Mouse (Mus musculus) kidney, adult 2 months (tissue): Measurements from ENCODE around the gene Dnah1. TPM values are rescaled to one million over a fixed set of nuclear protein-coding genes. Genes with fewer than 3 reads are reported as not detected.

Source experiments
- DNase-seq: peaks from one replicate; pipeline ENCODE4 v3.0.0; 2021
- H3K27ac ChIP-seq: fragments of 200-500 bp; 2 replicates; pipeline ENCODE4 v1.5.1; 2012; ENCODE audit warnings: low read depth, low read length, control low read depth, inconsistent platforms; ENCODE audit not compliant: insufficient read depth
- H3K27me3 ChIP-seq: fragments of 200-500 bp; replicated peaks from 2 replicates; pipeline ENCODE4 v1.6.1; 2012; ENCODE audit warnings: mild to moderate bottlenecking, moderate library complexity, low read length, inconsistent platforms; ENCODE audit not compliant: control insufficient read depth, insufficient read depth
- H3K36me3 ChIP-seq: fragments of 200-500 bp; 2 replicates; pipeline ENCODE4 v1.6.1; 2012; ENCODE audit warnings: mild to moderate bottlenecking, moderate library complexity, low read length, inconsistent platforms; ENCODE audit not compliant: control insufficient read depth, insufficient read depth
- H3K4me1 ChIP-seq: fragments of 200-500 bp; 2 replicates; pipeline ENCODE4 v1.6.1; 2011; ENCODE audit warnings: low read length; ENCODE audit not compliant: control insufficient read depth, insufficient read depth
- H3K4me3 ChIP-seq: fragments of 200-500 bp; 2 replicates; pipeline ENCODE4 v1.5.1; 2011; ENCODE audit warnings: mild to moderate bottlenecking, low read depth, low read length, control low read depth; ENCODE audit not compliant: insufficient read depth
- CTCF ChIP-seq: fragments of 200-500 bp; conservative IDR thresholded peaks from 2 replicates; pipeline ENCODE4 v1.5.1; 2011; ENCODE audit warnings: low read depth, mild to moderate bottlenecking, control low read depth, low read length, moderate library complexity, mixed read lengths; ENCODE audit not compliant: insufficient read depth, insufficient read length
- POLR2A ChIP-seq: fragments of 200-500 bp; IDR thresholded peaks from one replicate; pipeline ENCODE4 v1.6.1; 2011; ENCODE audit warnings: low read depth, low read length, control low read depth
- WGBS: fragments of 180-500 bp; shearing (Covaris S2); methylation state at CpG from one replicate; pipeline ENCODE4 v1.1.7; 2018; 5-methylcytosine and 5-hydroxymethylcytosine counted together
- polyA plus RNA-seq: library from polyadenylated mRNA; depleted of rRNA; stranded (reverse); fragments of >200 nt; gene quantifications from 2 replicates; pipeline ENCODE4 v1.2.3, GENCODE M21; 2012

The Dnah1 gene
- polyA plus RNA-seq, 1 experiment, result 0.41 TPM

DNA sequence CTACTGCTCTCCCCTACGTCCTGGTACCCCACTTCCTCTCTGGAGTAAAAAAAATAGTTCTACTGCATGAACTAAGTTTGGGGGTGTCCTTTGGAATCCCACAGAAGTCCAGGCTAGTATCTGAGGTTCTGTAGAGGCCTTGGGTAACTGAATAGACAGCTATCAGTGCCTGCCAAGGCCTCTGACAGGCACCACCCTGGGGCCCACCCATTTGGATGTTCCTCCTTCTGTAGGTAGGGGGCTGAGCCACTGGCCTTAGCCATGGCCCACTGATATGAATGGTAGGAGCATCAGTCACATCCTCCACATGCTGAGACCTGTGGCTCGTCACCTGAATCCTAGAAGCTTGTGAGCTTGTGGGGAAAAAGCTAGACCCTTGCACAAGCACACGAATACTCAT is 5.9 kb downstream of the Dnah1 start:
- no peaks in the 10 kb centered on the region for H3K4me1 ChIP-seq
- no peaks in the 10 kb centered on the region for H3K36me3 ChIP-seq
- TF ChIP-seq CTCF (no peak), POLR2A (no peak)
- no peaks in the 10 kb centered on the region for H3K27me3 ChIP-seq
- no peak for DNase-seq
- WGBS, result 94% methylated on average over 3 of the region's 3 CpGs
- H3K4me3 ChIP-seq, result no peak overlapping the region
- H3K27ac ChIP-seq, result no peak overlapping the region

DNA sequence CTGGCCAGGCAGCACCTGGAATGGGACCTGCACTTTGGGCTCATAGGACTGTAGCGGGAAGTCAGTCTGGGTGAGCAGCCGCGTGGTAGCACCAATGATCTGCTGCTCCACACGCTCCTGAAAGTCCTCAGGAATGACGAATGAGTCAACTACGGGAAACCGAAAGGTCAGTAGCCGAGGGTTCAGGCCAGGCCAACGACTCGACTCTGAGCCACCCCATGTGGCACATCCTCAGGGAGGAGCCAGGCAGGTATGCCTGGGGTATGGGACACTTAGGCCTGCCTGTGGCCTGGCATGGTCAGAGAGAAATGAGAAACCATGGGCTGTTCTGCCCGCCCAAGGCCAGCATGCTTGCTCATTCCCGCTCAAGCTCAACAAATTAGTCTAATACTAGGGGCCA is 7.1 kb downstream of the Dnah1 start:
- no peaks in the 10 kb centered on the region for H3K27me3 ChIP-seq
- H3K4me3 ChIP-seq, result no peak overlapping the region
- 42% methylated on average over 12 of the region's 12 CpGs for WGBS
- no peak for DNase-seq
- H3K27ac ChIP-seq, result no peak overlapping the region
- H3K4me1 ChIP-seq, result no peaks in the 10 kb centered on the region
- TF ChIP-seq CTCF, result no peak
- H3K36me3 ChIP-seq, result no peaks in the 10 kb centered on the region

GRCm38 (mm10) chr14:31313192-31313591 is 10.5 kb downstream of the Dnah1 start:
- no peaks in the 10 kb centered on the region for H3K27me3 ChIP-seq
- no peak for DNase-seq
- WGBS, result 45% methylated on average over 3 of the region's 3 CpGs
- no peak for TF ChIP-seq CTCF
- no peak for TF ChIP-seq POLR2A
- H3K4me3 ChIP-seq, result no peak overlapping the region
- H3K27ac ChIP-seq, result no peak overlapping the region
- H3K36me3 ChIP-seq, result no peaks in the 10 kb centered on the region
- H3K4me1 ChIP-seq, result no peaks in the 10 kb centered on the region

GRCm38 (mm10) chr14:31285728-31286127 is 38.0 kb downstream of the Dnah1 start:
- no peaks in the 10 kb centered on the region for H3K27me3 ChIP-seq
- DNase-seq, result no peak
- H3K4me3 ChIP-seq, result no peak overlapping the region
- H3K4me1 ChIP-seq, result no peaks in the 10 kb centered on the region
- TF ChIP-seq CTCF, result no peak
- no peak for TF ChIP-seq POLR2A
- no peak overlapping the region for H3K27ac ChIP-seq
- 75% methylated on average over 8 of the region's 8 CpGs for WGBS
- no peaks in the 10 kb centered on the region for H3K36me3 ChIP-seq

GRCm38 (mm10) chr14:31272164-31272563 is 51.5 kb downstream of the Dnah1 start:
- Histone ChIP-seq H3K27me3 (no peaks in the 10 kb centered on the region), H3K4me1 (no peaks in the 10 kb centered on the region), H3K36me3 (no peaks in the 10 kb centered on the region), H3K27ac (no peak overlapping the region), H3K4me3 (no peak overlapping the region)
- TF ChIP-seq CTCF (peak; percentile 94), POLR2A (no peak)
- 28% methylated on average over 7 of the region's 7 CpGs for WGBS
- peak; percentile 77 for DNase-seq

- H3K27ac ChIP-seq, result no peak overlapping the region
- WGBS, result 96% methylated on average over 6 of the region's 6 CpGs
- no peak for DNase-seq
- H3K27me3 ChIP-seq, result no peaks in the 10 kb centered on the region
- H3K4me3 ChIP-seq, result no peak overlapping the region
- H3K4me1 ChIP-seq, result no peaks in the 10 kb centered on the region
- H3K36me3 ChIP-seq, result no peaks in the 10 kb centered on the region
- TF ChIP-seq CTCF (no peak), POLR2A (no peak)
Measured at GRCm38 (mm10) chr14:31271121-31271520, 52.6 kb downstream of the Dnah1 start.

DNA sequence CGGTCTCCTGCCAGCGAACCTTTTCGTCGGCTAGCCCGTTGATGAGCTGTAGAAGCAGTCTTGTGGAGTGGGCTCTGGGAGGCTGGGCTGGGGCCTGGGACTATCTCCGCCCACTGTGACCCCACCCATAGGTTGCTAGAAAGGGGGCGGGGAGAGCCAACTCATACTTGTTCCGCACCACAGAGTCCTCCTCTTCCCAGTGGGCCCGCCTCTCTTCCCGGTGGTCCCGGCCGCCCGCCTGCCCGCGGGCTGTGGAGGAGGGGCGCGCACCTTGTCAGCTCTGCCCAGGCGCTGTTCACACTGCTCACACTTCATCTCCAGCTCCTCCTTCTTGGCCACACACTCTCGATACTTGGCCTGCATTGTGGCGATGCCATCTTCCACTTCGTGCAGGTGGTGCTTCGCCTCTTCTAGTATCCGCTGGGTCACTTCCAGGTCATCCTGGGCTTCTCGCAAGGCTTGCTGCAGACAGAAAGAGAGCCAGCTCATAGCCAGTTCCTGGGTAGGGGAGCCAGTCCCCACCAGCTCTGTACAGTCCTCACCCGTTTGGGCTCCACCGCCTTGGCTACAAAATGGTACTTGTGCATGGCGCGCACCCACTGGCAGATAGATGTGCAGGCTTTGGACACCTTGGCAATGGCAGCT is 54.1 kb downstream of the Dnah1 start:
- H3K36me3 ChIP-seq, result no peaks in the 10 kb centered on the region
- no peaks in the 10 kb centered on the region for H3K27me3 ChIP-seq
- no peak for TF ChIP-seq CTCF
- no peak for TF ChIP-seq POLR2A
- peak; percentile 11 for DNase-seq
- no peak overlapping the region for H3K27ac ChIP-seq
- H3K4me1 ChIP-seq, result no peaks in the 10 kb centered on the region
- WGBS, result 16% methylated on average over 28 of the region's 28 CpGs
- H3K4me3 ChIP-seq, result no peak overlapping the region

DNA sequence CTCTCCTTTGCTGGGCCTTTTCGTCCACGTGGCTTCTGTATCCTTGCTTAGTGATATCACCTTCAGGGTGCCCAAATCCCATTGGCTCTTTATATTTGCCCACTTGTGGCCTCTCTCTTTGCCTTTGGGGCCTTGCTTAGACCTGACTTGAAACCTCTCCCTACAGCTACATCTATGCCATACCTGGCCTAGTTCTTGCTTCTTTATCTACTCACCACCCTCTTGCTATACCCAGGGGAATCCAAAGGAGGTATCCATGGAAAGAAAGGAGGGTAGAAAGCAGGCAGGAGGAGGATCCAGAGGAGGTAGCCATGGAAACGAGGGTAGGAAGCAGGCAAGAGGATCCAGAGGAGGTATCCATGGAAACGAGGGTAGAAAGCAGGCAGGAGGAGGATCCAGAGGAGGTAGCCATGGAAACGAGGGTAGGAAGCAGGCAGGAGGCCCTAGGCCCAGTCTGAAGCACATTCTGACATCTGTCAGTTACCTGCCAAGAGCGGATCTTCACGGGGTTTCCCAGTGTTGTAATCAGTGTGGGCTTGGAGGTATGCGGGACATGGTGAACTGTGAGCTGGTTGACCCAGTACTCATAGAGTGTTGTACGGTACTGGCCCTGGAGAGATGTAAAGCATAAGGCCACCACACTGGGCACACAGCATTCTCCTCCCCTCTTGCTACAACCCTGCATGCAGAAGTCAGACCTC is 55.2 kb downstream of the Dnah1 start:
- Histone ChIP-seq H3K36me3 (no peaks in the 10 kb centered on the region), H3K4me1 (no peaks in the 10 kb centered on the region), H3K4me3 (no peak overlapping the region), H3K27ac (no peak overlapping the region), H3K27me3 (no peaks in the 10 kb centered on the region)
- no peak for TF ChIP-seq CTCF
- no peak for TF ChIP-seq POLR2A
- no peak for DNase-seq
- WGBS, result 83% methylated on average over 9 of the region's 9 CpGs
